In genomic region chr2:37766027-37766761, GRCm38 (mm10) we compare ENCODE assay signal across 9 mouse cellular contexts. TPM values are rescaled to one million over a fixed set of nuclear protein-coding genes. Genes with fewer than 3 reads are reported as not detected.
DNase-seq lines count a peak whose midpoint lies in the region; ATAC-seq and TF ChIP-seq lines count a peak whose summit lies in the region.
"Had no signal": no experiment of that assay in that cellular context is flagged by ENCODE, and none has a peak within 500 bp of the region (broad histone marks: within the 10 kb centered on the region; RNA-seq: fewer than 3 reads in every experiment).

No protein-coding gene starts in this region.

- ATAC-seq in intestine, embryonic 14.5 days (replicated peaks; ENCODE audit: low FRiP score, low TSS enrichment, low read depth) = no peak
- ATAC-seq in intestine, postnatal 0 days = no peak
- ATAC-seq in hindbrain, embryonic 12.5 days (ENCODE audit: low FRiP score) = peak; percentile 11; the same call in 1 of the 2 replicates
- peak; percentile 21; the same call in 1 of the 2 replicates for ATAC-seq in midbrain, embryonic 13.5 days

- no peak for DNase-seq in intestine, embryonic 14.5 days (ENCODE audit: low spot score)
- DNase-seq in adrenal gland, postnatal 10 days = no peak
- no peak for DNase-seq in gastrocnemius, postnatal 10 days
- DNase-seq in cerebellum, adult 11 months = no peak

- peak overlapping the region; percentile 58; the same call in 1 of the 2 replicates for H3K27ac ChIP-seq in intestine, embryonic 14.5 days (ENCODE audit: low read depth)
- no peak overlapping the region for H3K27ac ChIP-seq in intestine, postnatal 0 days (ENCODE audit: low read depth, low read length)
- peak overlapping the region; percentile 87 for H3K27ac ChIP-seq in bone marrow, adult 2 months (ENCODE audit: control insufficient read depth, insufficient read depth, low read depth, low read length, poor library complexity)
- no peak overlapping the region for H3K27ac ChIP-seq in hindbrain, embryonic 12.5 days
- H3K27ac ChIP-seq in midbrain, embryonic 13.5 days = no peak overlapping the region

- no peak for TF ChIP-seq POLR2A in bone marrow, adult 2 months (IDR thresholded peaks at IDR 0.05; ENCODE audit: borderline replicate concordance, control insufficient read depth, low read depth, low read length)

- H3K4me2 ChIP-seq in intestine, embryonic 14.5 days (ENCODE audit: low read length) = no peak overlapping the region
- no peak overlapping the region for H3K4me2 ChIP-seq in intestine, postnatal 0 days (replicated peaks; ENCODE audit: low read depth)
- no peak overlapping the region for H3K4me2 ChIP-seq in hindbrain, embryonic 12.5 days (replicated peaks)
- H3K4me2 ChIP-seq in midbrain, embryonic 13.5 days (replicated peaks) = no peak overlapping the region

- peaks cover 42% of the 10 kb centered on the region for H3K4me1 ChIP-seq in intestine, embryonic 14.5 days (replicated peaks; ENCODE audit: control insufficient read depth, insufficient read depth, low read length)
- no peaks in the 10 kb centered on the region for H3K4me1 ChIP-seq in intestine, postnatal 0 days (replicated peaks; ENCODE audit: control insufficient read depth, insufficient read depth, low read length)
- H3K4me1 ChIP-seq in bone marrow, adult 2 months (ENCODE audit: control insufficient read depth, insufficient read depth, low read length) = peaks cover 7% of the 10 kb centered on the region
- H3K4me1 ChIP-seq in hindbrain, embryonic 12.5 days = peaks cover 47% of the 10 kb centered on the region
- peaks cover 58% of the 10 kb centered on the region for H3K4me1 ChIP-seq in midbrain, embryonic 13.5 days (replicated peaks)

- no peak overlapping the region for H3K9ac ChIP-seq in intestine, embryonic 14.5 days (ENCODE audit: low read length)
- H3K9ac ChIP-seq in intestine, postnatal 0 days (ENCODE audit: low read depth, low read length) = no peak overlapping the region
- no peak overlapping the region for H3K9ac ChIP-seq in hindbrain, embryonic 12.5 days
- no peak overlapping the region for H3K9ac ChIP-seq in midbrain, embryonic 13.5 days (replicated peaks)

- H3K27me3 ChIP-seq in intestine, embryonic 14.5 days (replicated peaks; ENCODE audit: control insufficient read depth, insufficient read depth, low read length) = no peaks in the 10 kb centered on the region
- no peaks in the 10 kb centered on the region for H3K27me3 ChIP-seq in intestine, postnatal 0 days (replicated peaks; ENCODE audit: control insufficient read depth, insufficient read depth, low read length)
- peaks cover 3% of the 10 kb centered on the region; the same call in 1 of the 2 replicates for H3K27me3 ChIP-seq in hindbrain, embryonic 12.5 days
- peaks cover 19% of the 10 kb centered on the region; the same call in 1 of the 2 replicates for H3K27me3 ChIP-seq in midbrain, embryonic 13.5 days

- H3K9me3 ChIP-seq in intestine, embryonic 14.5 days (ENCODE audit: control insufficient read depth, low read length) = no peaks in the 10 kb centered on the region
- H3K9me3 ChIP-seq in intestine, postnatal 0 days (ENCODE audit: control insufficient read depth) = no peaks in the 10 kb centered on the region
- H3K9me3 ChIP-seq in hindbrain, embryonic 12.5 days (replicated peaks) = no peaks in the 10 kb centered on the region
- no peaks in the 10 kb centered on the region for H3K9me3 ChIP-seq in midbrain, embryonic 13.5 days

- no peaks in the 10 kb centered on the region for H3K36me3 ChIP-seq in intestine, embryonic 14.5 days (ENCODE audit: control insufficient read depth, insufficient read depth, low read length)
- H3K36me3 ChIP-seq in intestine, postnatal 0 days (ENCODE audit: control insufficient read depth, insufficient read depth) = no peaks in the 10 kb centered on the region
- no peaks in the 10 kb centered on the region for H3K36me3 ChIP-seq in hindbrain, embryonic 12.5 days
- H3K36me3 ChIP-seq in midbrain, embryonic 13.5 days = no peaks in the 10 kb centered on the region

- no peak overlapping the region for H3K4me3 ChIP-seq in intestine, embryonic 14.5 days (ENCODE audit: low read depth, low read length)
- no peak overlapping the region for H3K4me3 ChIP-seq in intestine, postnatal 0 days (ENCODE audit: low read depth, low read length)
- H3K4me3 ChIP-seq in bone marrow, adult 2 months (replicated peaks; ENCODE audit: control insufficient read depth, low read depth, low read length) = no peak overlapping the region
- no peak overlapping the region for H3K4me3 ChIP-seq in hindbrain, embryonic 12.5 days
- no peak overlapping the region for H3K4me3 ChIP-seq in midbrain, embryonic 13.5 days (replicated peaks)

- WGBS in intestine, embryonic 14.5 days = 53% methylated on average over 10 of the region's 11 CpGs
- WGBS in intestine, postnatal 0 days = 56% methylated on average over 10 of the region's 11 CpGs
- WGBS in bone marrow, adult 2 months = 41% methylated on average over 11 of the region's 11 CpGs
- WGBS in hindbrain, embryonic 12.5 days = 41% methylated on average over 10 of the region's 11 CpGs
- 39% methylated on average over 10 of the region's 11 CpGs for WGBS in midbrain, embryonic 13.5 days

- TF ChIP-seq CTCF in intestine, postnatal 0 days (IDR thresholded peaks at IDR 0.05; ENCODE audit: low read depth) = no peak
- TF ChIP-seq CTCF in bone marrow, adult 2 months (IDR thresholded peaks at IDR 0.05; ENCODE audit: control insufficient read depth, insufficient read depth, low read length) = no peak

RNA-seq across cellular contexts. Expression of gene Crb2, which starts 9.9 kb away (rescaled TPM):
- polyA plus RNA-seq in intestine, embryonic 14.5 days (2014; fragmentation: Nextera tagmentation; extraction: Ambion mirVana) = 3.6 and 4.2 TPM in 2 replicates
- 0.51 and 0.60 TPM in 2 replicates for polyA plus RNA-seq in intestine, postnatal 0 days (2015; fragmentation: Nextera tagmentation; extraction: Ambion mirVana)
- polyA plus RNA-seq in bone marrow, adult 2 months (2011; ENCODE audit: insufficient read depth, insufficient read length, low replicate concordance, missing spikeins) = not detected in 2 replicates
- polyA plus RNA-seq in hindbrain, embryonic 12.5 days (2016; fragmentation: Nextera tagmentation; extraction: Ambion mirVana) = 12.3 and 14.7 TPM in 2 replicates
- polyA plus RNA-seq in midbrain, embryonic 13.5 days (2015; fragmentation: Nextera tagmentation; extraction: Ambion mirVana) = 8.5 and 10.3 TPM in 2 replicates
- under 1 TPM; 0.66 to 0.76 TPM for total RNA-seq in adrenal gland, postnatal 10 days (2021)
- under 1 TPM; 0.35 to 0.36 TPM for total RNA-seq in gastrocnemius, postnatal 10 days (2021)
- total RNA-seq: neutrophil, adult 5-6 weeks had no signal

Comparison
In these comparisons a context has a peak if more than half of its experiments do, and no peak if none do; other contexts are left out.
1. H3K27ac ChIP-seq: peak in intestine, embryonic 14.5 days (single experiment) and bone marrow, adult 2 months (single experiment); none in intestine, postnatal 0 days (single experiment), hindbrain, embryonic 12.5 days (single experiment) and midbrain, embryonic 13.5 days (single experiment).
2. ATAC-seq: peak in hindbrain, embryonic 12.5 days (single experiment) and midbrain, embryonic 13.5 days (single experiment); none in intestine, embryonic 14.5 days (single experiment) and intestine, postnatal 0 days (single experiment).